ENCODE assay signal across 26 mouse cellular contexts in the genomic region with DNA sequence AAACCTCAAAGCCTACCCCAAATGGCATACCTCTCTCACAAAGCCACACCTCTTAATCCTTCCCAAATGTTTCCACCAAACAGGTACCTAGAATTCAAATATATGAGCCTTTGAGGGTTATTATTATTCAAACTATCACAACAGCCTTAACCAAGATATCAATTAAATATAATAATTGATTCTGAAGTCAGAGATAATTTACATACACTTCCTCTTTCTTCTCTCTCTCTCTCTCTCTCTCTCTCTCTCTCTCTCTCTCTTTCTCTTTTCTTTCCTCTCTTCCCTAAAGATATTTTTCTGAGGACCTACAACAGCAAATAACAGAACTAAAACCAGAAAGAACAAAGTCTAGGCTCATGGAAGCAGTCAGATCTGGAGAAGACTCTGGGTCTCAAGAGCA.
"Had no signal": no experiment of that assay in that cellular context is flagged by ENCODE, and none has a peak within 500 bp of the region (broad histone marks: within the 10 kb centered on the region; RNA-seq: fewer than 3 reads in every experiment).

No protein-coding gene starts in this region.

- H3K9ac ChIP-seq: limb, embryonic 12.5 days; limb, embryonic 13.5 days; limb, embryonic 15.5 days; liver, embryonic 12.5 days; liver, embryonic 13.5 days; liver, embryonic 14.5 days; liver, embryonic 15.5 days; liver, postnatal 0 days; lung, embryonic 14.5 days; lung, embryonic 15.5 days; midbrain, embryonic 12.5 days; midbrain, embryonic 13.5 days; midbrain, embryonic 15.5 days had no signal

- H3K36me3 ChIP-seq: limb, embryonic 12.5 days; limb, embryonic 13.5 days; limb, embryonic 15.5 days; liver, embryonic 12.5 days; liver, embryonic 13.5 days; liver, embryonic 15.5 days; lung, embryonic 15.5 days; midbrain, embryonic 10.5 days; midbrain, embryonic 12.5 days; midbrain, embryonic 13.5 days; midbrain, embryonic 15.5 days had no signal

- H3K9me3 ChIP-seq: limb, embryonic 12.5 days; limb, embryonic 13.5 days; limb, embryonic 15.5 days; liver, embryonic 12.5 days; liver, embryonic 13.5 days; liver, embryonic 15.5 days; lung, embryonic 15.5 days; midbrain, embryonic 10.5 days; midbrain, embryonic 12.5 days; midbrain, embryonic 13.5 days; midbrain, embryonic 15.5 days had no signal

- H3K4me3 ChIP-seq: left cerebral cortex, adult 2 months; limb, embryonic 12.5 days; limb, embryonic 13.5 days; limb, embryonic 15.5 days; liver, embryonic 12.5 days; liver, embryonic 13.5 days; liver, embryonic 15.5 days; lung, embryonic 15.5 days; megakaryocyte, embryonic 14.5 days; midbrain, embryonic 10.5 days; midbrain, embryonic 12.5 days; midbrain, embryonic 13.5 days; midbrain, embryonic 15.5 days; myocyte had no signal

- H3K27ac ChIP-seq: left cerebral cortex, adult 2 months; limb, embryonic 12.5 days; limb, embryonic 13.5 days; limb, embryonic 15.5 days; liver, embryonic 12.5 days; liver, embryonic 13.5 days; liver, embryonic 14.5 days; liver, embryonic 15.5 days; lung, embryonic 15.5 days; macrophage; midbrain, embryonic 10.5 days; midbrain, embryonic 12.5 days; midbrain, embryonic 13.5 days; midbrain, embryonic 15.5 days had no signal

- DNase-seq: left cerebral cortex, postnatal 4 days; liver; liver, embryonic 13.5 days; liver, postnatal 0 days; lung, adult 18-20 months; lung, adult 2 months; lung, embryonic 14.5 days; lung, postnatal 14 days; lung, postnatal 36 days; lung, postnatal 4 days; midbrain, embryonic 14.5 days had no signal

- H3K27me3 ChIP-seq: limb, embryonic 12.5 days; limb, embryonic 13.5 days; limb, embryonic 15.5 days; liver, embryonic 12.5 days; liver, embryonic 13.5 days; liver, embryonic 15.5 days; lung, embryonic 15.5 days; megakaryocyte, embryonic 14.5 days; midbrain, embryonic 12.5 days; midbrain, embryonic 13.5 days; midbrain, embryonic 15.5 days had no signal

- H3K4me1 ChIP-seq: lung, embryonic 15.5 days; midbrain, embryonic 15.5 days had no signal
